Mouse (Mus musculus) stomach, postnatal 0 days (tissue): ENCODE results near the gene Styk1.

ENCODE experiments used
- CTCF ChIP-seq: IDR thresholded peaks from 2 replicates; pipeline ENCODE4 v1.5.1; 2016; ENCODE audit warnings: antibody characterized with exemption, low read depth, mild to moderate bottlenecking, moderate library complexity
- EP300 ChIP-seq: optimal IDR thresholded peaks from 2 replicates; pipeline ENCODE3; 2016; ENCODE audit warnings: antibody characterized with exemption

DNA sequence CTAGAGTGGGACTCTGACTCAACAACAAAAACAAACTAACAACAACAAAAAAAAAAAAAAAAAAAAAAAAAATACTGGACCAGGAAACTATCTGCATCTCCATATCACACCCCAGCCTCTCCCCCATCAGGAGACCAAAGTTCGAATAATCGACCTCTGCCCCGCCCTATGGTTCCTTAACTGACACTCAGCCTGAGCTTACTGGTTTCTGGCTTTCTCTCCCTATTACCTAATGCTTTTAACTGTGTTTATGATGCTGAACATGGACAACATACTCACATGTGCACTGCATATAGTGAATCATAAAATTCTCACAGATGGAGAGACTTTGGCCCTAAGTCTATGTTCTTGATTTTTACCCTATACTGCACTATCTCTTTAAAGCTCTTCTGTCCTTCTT lies 14.1 kb downstream of the Styk1 start:
- TF ChIP-seq EP300 (no peak), CTCF (no peak)
